Mouse (Mus musculus) megakaryocyte-erythroid progenitor cell, adult 5-6 weeks (primary cell): Measurements from ENCODE around the gene 1700028P14Rik. TPM values are rescaled to one million over a fixed set of nuclear protein-coding genes. Genes with fewer than 3 reads are reported as not detected.
"Not testable (repeated sequence)": the region's sequence is repeated elsewhere in the genome, so short reads cannot be mapped to it uniquely, and the experiment has no call there.

Experiments
- ATAC-seq: replicated peaks from 2 replicates; pipeline ENCODE4 v1.8.0; 2016; ENCODE audit warnings: mild to moderate bottlenecking, inconsistent platforms; ENCODE audit not compliant: severe bottlenecking, poor library complexity, low FRiP score, low TSS enrichment
- total RNA-seq, 2 experiments: library from RNA; stranded (forward) in 1 of 2; stranded (reverse) in 1 of 2; fragments of 200-1000, 215-1000 nt in 1 of 2; fragments of >200 nt in 1 of 2; fragmentation: Nextera tagmentation in 1 of 2; gene quantifications; 2 replicates each; pipeline ENCODE4 v1.2.3; 2014 to 2017

1700028P14Rik gene
- not detected in 2 replicates for total RNA-seq (2014; fragmentation: Nextera tagmentation)
- total RNA-seq (2017) = not detected in 2 replicates

DNA sequence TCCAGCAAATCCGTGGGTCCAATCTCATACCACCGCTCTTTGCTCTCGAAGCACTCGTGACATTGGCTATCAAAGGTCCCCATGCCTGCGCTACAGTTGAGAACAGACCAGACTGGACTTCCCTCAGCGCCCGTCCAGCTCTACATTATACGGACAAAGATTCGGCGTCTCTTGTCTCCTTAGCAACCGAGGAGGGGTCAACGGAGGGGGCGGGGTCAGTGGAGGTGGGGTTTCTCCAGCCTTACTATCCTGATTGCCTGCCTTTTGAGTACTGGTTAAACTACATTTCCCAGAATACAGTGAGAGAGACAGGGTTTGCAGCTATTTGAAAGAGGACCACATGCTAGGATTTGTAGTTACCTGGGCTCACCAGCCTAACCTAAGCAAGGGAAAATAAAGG, at the start of gene 1700028P14Rik:
TSS of gene 1700028P14Rik (minus strand) at position 169 of the 400 bp plus-strand sequence.
- ATAC-seq = no peak

DNA sequence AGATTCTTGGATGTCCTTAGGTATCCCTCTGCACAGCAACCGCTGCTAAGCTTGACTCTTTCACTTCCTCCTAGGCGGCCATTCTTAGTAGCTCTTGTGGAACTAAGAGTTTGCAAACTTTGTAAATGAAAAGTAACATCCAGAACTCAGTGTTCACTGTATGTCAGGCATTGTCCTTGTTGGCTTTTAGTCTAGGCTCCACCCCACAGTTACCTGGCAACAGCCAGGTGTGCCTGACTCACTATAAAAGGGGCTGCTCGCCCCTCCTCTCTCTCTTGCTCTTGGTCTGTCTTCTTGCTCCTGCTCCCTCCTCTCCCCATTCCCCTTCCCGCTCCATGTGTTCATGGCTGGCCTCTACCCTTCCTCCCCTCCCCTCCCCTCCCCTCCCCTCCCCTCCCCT, 46.5 kb upstream of the 1700028P14Rik start:
- no peak for ATAC-seq

DNA sequence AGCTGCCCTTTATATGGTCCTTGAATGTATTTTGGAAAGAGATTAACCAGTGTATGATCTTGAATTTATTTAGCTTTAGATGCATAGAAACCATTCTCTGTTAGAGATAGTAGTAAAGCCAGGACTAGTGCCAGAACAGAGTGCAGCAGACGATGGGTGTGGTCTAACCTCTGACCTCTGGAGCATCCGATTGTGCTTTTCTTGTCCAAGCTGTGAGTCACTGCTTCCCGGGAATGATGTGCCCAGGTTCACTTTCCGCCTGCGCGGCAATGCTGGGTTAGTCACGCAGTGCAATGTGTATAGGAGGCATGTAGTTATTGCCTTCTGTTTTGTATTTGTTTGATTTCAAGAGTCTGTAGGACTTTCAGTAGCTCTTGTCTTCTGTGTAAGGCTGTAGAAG, 45.8 kb upstream of the 1700028P14Rik start:
- ATAC-seq = no peak

DNA sequence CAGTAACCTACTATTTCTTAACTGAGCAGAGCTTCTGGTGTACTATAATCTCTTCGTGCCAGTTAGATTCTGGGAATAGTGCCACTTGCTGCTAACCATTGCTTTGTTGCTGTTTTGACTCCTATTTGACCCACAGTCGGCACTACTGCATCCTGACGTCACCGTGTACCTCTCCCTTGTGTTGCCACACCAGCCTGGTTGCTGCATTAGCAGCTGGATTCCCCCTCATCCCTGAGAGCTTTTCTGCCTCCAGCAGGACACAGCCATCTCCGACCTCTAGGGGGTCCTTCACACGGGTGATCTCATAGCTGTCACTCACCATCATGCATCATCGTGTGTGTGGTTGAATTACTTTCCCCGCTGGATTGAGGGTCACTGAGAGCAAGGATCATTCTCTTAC, 45.2 kb upstream of the 1700028P14Rik start:
- no peak for ATAC-seq

DNA sequence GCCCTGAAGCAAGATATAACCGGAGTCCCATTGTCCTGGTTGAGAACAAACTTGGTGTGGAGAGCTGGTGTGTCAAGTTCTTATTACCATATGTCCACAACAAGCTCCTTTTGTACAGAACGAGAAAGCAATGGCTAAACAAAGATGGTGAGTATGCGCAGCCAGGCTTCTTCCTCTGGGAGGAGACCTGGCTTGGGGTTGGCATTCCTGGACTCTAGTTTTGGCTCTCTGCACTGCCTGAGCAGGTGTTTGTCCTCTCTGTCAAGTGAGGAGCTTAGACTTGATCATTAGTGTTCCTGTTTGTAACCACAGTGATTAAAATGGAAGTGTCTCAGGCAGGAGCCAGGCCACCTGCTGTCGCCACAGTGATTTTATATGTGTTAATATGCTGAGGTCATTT, 41.7 kb upstream of the 1700028P14Rik start:
- no peak for ATAC-seq

DNA sequence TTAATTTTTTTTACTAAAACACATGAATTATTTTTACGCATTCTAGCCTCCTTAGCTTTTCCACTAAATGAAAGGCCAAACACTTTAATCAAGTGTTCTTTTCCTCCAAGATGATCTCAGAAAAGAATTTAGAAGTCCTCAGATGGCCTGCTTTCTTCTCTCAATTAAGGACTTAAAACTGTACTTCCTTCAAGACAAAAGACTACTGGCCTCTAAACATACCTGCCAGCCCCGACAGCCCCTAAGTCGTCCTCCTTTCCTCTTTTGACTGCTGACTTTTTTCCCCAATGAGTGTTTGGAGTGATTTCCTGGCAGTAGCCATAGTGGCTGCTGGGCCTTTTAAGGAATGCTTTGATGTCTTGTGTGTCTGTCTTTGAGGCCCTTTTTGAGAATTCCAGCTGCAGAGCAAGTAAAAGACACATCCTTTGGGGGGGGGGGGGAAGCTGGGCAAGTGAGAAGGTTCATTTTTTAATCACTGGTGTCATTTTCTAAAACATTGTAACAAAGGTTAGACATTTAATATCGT, 35.9 kb upstream of the 1700028P14Rik start:
- ATAC-seq = no peak

DNA sequence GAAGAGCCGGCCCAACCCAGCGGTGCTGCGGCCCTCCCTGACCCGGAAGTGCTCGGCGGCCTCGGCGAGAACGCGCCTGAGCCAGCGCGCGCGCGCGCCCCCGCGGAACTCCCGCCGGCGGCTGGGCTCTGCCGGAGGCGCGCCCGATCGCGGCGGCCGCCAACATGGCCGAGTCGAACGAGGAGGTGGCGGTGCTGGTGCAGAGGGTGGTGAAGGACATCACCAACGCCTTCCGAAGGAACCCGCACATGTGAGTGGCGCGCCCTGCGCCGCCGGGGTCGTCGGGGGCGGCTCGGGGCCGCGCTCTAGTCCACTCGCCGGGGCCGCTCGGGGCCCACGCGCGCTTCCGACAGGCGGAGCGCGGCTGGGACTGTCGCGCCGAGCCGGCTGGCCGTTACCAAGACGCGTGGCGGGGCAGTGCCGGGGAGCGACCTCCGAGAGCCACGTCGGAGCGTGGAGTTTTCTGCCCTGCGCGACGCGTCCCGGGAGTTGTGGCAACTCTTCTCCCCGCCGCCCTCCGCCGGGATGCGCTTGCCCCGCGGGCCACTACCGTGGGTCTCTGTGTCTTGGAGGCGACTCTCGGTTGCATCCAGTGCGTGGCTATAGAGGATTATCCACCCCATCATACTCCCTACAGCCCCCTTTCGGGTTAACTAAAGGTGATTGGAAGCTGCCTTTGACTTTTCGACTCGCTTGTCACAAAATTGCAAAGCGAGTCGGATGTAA, 34.8 kb upstream of the 1700028P14Rik start, which contains the start of gene Ptar1:
TSS of gene Ptar1 (plus strand) at position 134 of the 726 bp plus-strand sequence.
- ATAC-seq = peak; percentile 83

DNA sequence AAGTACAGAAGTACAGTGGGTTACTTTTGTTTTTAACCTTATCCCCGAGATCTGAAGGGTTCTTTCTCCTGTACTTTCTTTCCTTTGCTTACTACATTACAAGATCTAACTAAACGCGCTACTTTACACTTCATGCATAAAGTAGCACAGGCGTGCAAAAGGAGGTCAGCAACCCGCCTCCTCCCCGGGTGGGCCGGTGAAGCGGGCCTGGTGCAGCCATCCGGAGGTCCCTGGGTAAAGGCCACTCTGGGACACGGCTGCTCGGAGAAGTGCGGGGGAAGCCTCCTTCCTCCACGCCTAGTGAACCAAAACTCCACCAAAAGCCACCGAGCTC, 34.3 kb upstream of the 1700028P14Rik start:
- no peak; the same call in 1 of the 2 replicates for ATAC-seq

DNA sequence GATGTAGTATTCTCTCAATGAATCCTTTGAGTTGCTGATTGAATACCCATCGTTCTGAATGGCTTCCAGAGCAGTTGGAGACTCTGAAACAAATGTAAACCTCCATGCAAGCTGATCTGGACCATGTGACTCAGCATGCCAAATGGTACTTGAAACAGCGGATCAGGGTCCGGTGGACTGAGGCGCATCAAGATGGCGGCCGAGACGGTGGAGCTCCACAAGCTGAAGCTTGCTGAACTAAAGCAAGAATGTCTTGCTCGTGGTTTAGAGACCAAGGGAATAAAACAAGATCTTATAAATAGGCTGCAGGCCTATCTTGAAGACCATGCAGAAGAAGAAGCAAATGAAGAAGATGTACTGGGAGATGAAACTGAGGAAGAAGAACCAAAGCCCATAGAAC, 23.0 kb upstream of the 1700028P14Rik start:
- not testable (repeated sequence) for ATAC-seq

DNA sequence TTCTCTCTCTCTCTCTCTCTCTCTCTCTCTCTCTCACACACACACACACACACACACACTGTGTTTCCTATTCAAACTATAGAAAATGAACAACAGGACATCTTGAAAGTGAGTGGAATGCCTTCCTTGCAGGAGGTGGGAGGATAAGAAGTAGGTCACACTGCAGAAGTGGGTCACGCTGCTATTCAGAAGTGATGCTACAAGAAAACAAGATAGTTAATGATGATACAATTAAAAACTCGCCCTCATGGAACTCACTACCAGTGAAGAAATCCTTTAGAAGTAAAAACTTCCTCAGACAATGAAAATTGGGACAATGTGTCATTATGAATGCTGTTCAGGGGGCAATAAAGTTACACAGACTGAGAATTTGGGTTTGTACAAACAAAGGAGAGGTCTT, 20.4 kb upstream of the 1700028P14Rik start:
- no peak for ATAC-seq

DNA sequence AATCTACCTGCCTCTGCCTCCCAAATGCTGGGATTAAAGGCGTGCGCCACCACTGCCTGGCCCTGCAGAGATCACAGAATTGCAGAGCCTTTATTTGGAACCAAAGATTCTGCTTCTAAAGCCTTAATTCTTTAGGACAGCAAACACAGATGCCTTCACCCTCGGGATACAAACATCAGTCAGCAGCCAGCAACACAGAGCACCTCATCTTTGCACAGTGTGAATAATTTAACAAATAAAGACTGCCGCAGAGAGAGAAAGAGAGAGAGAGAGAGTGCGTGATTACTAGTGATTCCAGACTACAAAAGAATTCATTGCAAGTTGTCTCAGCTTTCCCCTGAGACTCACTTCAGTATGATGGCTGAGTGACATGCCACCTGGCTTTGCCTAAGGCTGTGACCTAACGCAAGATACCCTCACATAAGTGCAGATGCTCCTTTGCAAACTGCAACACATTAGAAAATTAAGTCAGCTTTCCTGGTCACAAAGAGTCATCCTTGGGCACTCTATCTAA, 15.6 kb upstream of the 1700028P14Rik start:
- no peak for ATAC-seq

DNA sequence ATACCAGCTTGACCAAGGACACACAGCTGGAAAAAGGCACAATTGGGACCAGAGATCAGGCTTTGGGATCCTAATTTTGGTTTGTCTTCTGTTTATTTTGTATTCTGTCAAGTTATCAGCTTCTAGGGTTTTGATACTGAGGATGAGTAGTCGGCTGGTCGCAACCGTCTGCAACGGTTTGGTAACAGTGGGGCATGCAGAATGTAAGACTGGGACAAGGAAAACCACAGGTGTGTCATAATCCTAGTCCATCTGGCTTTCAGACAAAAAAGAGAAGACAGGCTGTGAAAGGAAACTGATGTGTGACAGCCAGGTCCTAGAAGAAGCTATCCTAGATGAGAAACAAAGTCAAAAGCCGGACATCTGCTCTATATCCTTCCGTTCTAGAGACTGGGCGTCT, 11.5 kb upstream of the 1700028P14Rik start:
- no peak for ATAC-seq

DNA sequence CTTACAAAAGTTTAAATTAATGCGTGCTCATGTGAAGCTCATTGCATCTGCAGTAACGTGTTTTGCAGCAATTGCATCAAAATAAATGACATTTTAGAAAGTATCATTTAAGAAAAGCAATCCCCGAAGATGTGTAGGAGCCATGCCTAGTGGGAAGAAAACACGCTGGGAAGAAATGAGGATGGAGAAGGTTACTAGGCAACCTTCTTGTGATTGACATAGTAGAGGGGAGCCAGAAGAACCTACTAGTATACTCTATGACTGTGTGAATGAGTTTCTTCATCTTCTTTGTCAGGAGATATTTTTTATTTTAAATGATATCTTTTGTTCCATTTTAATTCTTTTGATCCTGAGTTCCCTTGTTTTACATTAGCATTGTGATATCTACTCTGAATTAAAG, 5.7 kb upstream of the 1700028P14Rik start:
- no peak for ATAC-seq

DNA sequence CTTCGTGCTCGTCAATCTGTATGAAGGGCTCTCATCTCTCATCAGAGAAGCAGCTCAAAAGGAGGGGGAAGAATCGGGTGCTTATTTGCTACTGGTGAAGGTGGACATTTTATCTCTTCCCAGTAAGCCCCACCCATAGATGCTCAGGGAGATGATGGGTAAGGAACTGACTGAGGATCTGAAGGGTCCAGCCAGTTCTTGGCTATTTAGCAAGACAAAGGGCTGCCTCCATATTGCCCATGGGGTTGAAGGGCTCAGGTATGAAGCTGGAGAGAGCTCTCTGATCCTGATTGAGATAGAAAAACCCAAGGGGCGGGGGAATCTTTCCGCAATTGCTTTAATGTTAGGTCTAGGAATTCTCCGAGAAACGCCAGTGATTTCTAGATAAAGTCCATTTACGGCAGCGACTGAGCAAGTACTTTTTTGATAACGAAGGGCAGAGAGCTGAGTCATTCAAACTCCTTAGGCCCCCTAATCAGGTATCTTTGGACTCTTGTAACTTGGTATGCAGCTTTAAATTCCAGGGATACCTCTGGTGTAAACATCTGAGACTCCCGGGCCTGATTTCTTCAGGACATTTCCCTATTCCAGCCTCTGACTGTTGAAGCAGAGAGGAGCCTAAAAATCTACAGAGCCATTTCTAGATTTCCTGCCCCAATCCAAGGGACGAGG, 4.8 kb upstream of the 1700028P14Rik start:
- ATAC-seq = no peak

DNA sequence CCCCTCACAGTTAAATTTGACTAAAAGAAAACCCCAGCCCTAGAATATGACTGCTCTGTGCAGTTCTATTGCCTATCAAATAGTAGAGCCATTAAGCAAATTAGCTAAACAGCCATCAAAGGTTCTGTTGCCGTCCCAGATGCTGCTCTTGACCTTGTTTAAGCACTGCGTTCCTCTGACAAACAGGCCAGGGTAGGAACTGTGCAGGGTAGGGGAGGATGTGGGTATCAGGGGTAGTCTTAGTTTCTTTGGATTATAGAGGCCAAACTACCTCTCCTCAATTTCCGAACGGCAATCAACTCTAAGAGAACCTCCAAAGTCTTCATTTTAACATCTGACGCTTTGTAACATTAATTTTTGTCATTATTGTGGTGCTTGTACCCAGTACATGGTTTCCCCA, 542 bp upstream of the 1700028P14Rik start:
- no peak for ATAC-seq

DNA sequence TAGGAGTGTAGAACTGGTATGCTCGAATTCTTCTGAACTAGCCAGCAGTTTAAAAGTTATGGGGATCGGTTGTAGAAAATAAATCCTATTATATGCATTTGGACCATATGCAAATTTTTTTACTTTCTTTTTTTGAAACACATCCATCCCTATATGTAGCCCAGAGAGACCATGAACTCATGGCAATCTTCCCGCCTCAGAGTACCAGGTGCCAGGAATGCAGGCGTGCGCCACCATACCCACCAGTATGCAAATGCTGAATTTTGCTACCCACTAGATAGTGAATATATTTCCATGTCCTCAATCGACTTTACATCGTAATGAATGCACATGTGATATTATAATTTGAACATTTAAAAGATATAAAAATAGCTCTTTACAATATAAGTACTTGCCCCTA, 5.3 kb downstream of the 1700028P14Rik start:
- ATAC-seq = no peak

DNA sequence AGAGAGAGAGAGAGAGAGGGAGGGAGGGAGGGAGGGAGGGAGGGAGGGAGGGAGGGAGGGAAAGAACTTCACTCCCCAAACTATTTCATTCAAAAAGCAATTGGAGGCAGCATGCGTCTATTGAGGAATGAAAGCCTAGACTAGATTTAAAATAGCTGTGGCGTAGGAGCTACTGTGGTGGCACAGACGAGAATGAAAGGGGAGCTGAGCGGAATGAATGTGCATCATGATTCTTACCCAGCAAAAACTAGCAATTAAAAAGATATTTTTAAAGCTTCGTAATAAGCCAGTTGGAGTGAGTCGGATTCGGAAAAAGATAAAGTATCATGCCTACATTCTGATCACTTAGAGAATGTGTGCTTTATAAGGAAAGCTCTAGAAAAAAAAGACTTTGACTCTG, 7.3 kb downstream of the 1700028P14Rik start:
- ATAC-seq = no peak

DNA sequence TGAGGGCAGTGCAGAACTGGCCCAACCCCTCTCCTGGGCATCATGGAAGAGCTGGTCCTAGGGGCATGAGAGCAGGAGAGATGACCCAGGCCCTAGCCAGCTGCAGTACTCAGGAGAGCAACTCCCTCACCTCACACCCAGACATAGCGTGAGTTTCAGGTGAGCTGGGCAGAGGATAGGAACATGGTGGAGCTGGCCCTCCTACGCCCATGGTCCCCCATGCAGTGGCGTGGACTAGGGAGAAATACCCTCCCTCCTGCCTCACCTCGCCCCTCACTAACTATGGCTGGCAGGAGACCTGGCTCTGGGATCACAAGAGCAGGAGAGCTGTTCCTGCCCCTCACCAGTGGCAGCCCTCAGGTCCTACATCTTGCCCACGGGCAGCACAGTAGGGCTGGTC, 8.8 kb downstream of the 1700028P14Rik start:
- no peak for ATAC-seq

DNA sequence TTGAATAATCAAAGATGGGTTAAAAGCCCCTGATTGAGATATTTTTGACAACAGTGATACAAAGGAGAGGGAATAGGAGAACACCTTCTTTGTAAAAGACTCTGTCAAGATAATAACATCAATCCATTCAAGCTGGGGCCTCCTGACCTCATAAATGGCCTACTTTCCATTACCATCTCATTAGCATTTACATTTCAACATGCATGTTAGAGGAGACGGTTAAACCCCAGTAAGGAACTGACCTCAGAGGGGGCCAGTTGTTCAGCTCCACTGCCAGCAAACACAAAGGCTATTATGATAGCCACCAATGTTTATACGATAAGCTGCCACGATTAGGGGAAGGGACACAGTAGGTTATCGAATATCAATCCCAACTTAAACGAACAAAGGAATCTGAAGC, 15.8 kb downstream of the 1700028P14Rik start:
- ATAC-seq = no peak

DNA sequence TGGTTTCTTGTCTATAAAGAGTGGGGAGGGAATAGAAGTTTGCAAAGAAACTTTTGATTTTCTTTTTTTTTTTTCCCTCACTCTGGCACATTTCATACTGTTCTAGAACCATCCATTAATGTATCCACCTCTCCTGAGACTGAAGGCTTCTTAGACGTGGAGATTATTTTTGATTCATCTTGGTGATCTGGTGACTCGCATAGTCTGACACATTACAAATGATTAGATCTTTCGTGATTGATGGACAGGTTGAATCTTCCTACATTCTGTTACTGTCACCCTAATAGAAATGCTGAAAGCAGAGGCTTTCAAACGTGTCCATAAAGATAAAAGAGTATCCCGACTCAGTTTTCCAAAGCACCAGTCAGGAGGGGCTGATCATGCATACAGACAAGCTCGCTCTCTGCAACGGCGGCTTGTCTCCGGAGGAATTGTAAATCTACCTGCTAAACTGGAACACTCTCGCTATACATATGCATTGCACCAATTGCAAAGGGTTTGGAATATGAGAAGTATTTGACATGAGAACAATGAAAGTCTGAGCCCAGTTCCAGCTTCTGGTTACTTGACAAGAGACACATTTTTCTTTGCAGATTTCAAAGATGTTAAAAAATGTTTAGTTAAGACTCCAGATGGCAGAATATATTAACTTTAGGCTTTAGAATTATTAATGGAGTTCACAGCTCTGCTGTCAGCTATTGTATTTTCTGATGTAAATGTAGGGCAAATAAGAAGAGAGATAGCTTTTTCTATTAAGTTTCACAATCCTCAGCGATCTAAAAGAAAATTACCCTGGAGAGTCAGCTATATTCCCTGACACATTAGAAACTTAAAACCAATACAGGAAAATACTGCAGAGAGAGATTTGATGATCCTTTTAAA, 20.8 kb downstream of the 1700028P14Rik start:
- no peak for ATAC-seq
